Mouse (Mus musculus) liver, embryonic 14.5 days (tissue): ENCODE data around the gene Wdr25.

ENCODE experiments used
- CTCF ChIP-seq: IDR thresholded peaks from 2 replicates; pipeline ENCODE4 v1.5.1; 2016; ENCODE audit warnings: antibody characterized with exemption, low read depth, control low read depth
- EP300 ChIP-seq: IDR thresholded peaks from 2 replicates; pipeline ENCODE4 v1.6.1; 2016; ENCODE audit warnings: antibody characterized with exemption, low read depth

DNA sequence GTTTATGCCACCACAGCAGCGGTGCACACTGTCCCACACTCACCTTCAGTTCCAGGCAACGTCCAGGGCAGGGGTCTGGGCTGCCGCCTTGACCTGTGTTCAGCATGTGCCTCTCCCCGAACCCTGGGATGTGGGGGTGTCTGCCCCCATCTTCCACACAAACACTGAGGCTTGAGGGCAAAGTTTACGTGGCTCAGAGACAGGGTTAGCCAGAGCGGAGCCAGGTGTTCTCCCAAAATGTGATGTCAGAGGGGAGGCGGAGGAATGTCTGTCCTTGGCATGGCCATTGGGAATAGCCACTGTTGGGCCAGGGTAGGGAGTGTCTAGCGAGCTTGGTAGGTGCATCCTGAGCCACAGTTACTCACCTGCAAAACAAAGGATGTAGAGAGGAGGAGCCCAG, 40.6 kb upstream of the Wdr25 start:
- TF ChIP-seq CTCF: no peak
- no peak for TF ChIP-seq EP300
